Mouse (Mus musculus) heart, adult 2 months (tissue): Measurements from ENCODE around the gene Vti1a. TPM values are rescaled to one million over a fixed set of nuclear protein-coding genes. Genes with fewer than 3 reads are reported as not detected.

Experiments used
- DNase-seq, 2 experiments: peaks; one replicate each; pipeline ENCODE4 v3.0.0; 2021
- H3K27ac ChIP-seq: fragments of 200-600 bp; 2 replicates; pipeline ENCODE4 v1.8.1; 2022
- H3K27me3 ChIP-seq: fragments of 200-500 bp; 2 replicates; pipeline ENCODE4 v1.6.1; 2012; ENCODE audit warnings: mild to moderate bottlenecking, low read length, inconsistent platforms, mixed read lengths; ENCODE audit not compliant: control insufficient read depth, insufficient read depth
- H3K36me3 ChIP-seq: fragments of 200-500 bp; 2 replicates; pipeline ENCODE4 v1.6.1; 2012; ENCODE audit warnings: low read length, inconsistent platforms; ENCODE audit not compliant: control insufficient read depth, insufficient read depth
- H3K4me1 ChIP-seq: fragments of 200-500 bp; 2 replicates; pipeline ENCODE4 v1.6.1; 2011; ENCODE audit warnings: low read length; ENCODE audit not compliant: control insufficient read depth, insufficient read depth
- H3K4me3 ChIP-seq: fragments of 200-600 bp; 2 replicates; pipeline ENCODE4 v1.8.1; 2022
- H3K79me2 ChIP-seq: fragments of 200-500 bp; replicated peaks from 2 replicates; pipeline ENCODE4 v1.6.1; 2012; ENCODE audit warnings: mild to moderate bottlenecking, inconsistent platforms, low read length, moderate library complexity, mixed read lengths; ENCODE audit not compliant: control insufficient read depth, insufficient read depth
- H3K9ac ChIP-seq: fragments of 200-500 bp; 2 replicates; pipeline ENCODE4 v1.6.1; 2012; ENCODE audit warnings: low read depth, mild to moderate bottlenecking, control low read depth, inconsistent platforms, low read length, mixed read lengths
- CTCF ChIP-seq: fragments of 200-600 bp; IDR thresholded peaks from 2 replicates; pipeline ENCODE4 v1.8.1; 2022; ENCODE audit warnings: antibody characterized with exemption, mild to moderate bottlenecking, moderate library complexity
- EP300 ChIP-seq: fragments of 200-500 bp; IDR thresholded peaks from 2 replicates; pipeline ENCODE4 v1.6.1; 2011; ENCODE audit warnings: low read depth, low read length, control low read depth; ENCODE audit not compliant: insufficient read depth
- POLR2A ChIP-seq: fragments of 200-500 bp; IDR thresholded peaks from 2 replicates; pipeline ENCODE4 v1.6.1; 2011; ENCODE audit warnings: mild to moderate bottlenecking, low read depth, low read length, control low read depth; ENCODE audit not compliant: insufficient read depth
- WGBS: fragments of 180-500 bp; shearing (Covaris S2); methylation state at CpG from one replicate; pipeline ENCODE4 v1.1.7; 2018; 5-methylcytosine and 5-hydroxymethylcytosine counted together
- intact Hi-C: fragments of 180-260 bp; cut with DNase I; formaldehyde crosslinking; loops from one replicate; pipeline ENCODE4 v1.15.1; 2025
- polyA plus RNA-seq: library from polyadenylated mRNA; depleted of rRNA; stranded (reverse); fragments of >200 nt; gene quantifications from 2 replicates; pipeline ENCODE4 v1.2.3, GENCODE M21; 2012
- total RNA-seq, 2 experiments: library from RNA; stranded (reverse); gene quantifications; 2 replicates each; pipeline ENCODE4 v1.2.3; 2021

Vti1a gene
- total and polyA plus RNA-seq, 3 experiments, result 6.2 to 16.3 (median 15.6) TPM

DNA sequence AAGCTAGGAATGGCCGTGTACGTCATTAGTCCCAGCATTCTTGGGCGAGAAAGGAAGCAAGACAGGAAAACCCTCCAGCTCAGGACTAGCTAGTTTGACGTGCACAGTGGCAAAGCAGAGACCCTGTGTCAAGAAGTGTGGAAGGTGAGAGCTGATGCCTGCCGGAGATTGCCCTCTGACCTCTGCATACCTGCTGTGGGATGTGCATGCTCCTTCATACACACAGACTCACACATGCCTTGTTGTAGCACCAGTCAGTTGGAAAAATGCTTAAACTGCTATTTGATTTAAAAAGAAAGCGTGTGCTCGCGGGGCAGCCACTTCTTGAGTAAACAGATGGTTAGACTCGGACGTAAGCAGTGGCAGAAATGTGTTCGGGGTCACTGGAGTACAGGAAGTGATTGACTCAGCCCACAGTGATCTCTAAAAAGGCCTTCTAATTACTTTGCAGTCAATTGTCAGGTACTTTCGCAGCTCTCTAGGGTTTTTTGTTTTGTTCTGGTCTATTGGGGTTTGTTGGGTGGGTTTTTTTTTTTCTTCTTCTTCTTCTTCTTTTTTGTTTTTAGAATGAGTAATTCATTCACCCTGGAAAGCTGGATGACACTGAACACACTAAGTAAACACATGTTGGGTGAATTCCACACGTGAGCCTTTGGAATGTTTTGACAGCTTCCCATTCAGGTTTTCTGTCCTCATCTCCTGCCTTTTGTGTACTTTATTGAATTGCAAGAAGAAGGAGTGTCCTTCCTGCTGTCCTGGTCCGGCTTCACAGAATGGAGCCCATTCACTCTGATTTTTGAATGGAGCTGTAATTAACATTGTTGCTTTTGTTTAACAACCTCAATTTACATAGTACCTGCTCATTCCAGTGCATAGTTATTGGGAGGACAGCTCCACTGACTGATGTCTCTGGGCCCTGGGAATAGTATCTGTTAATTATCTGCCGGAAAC is 175.3 kb downstream of the Vti1a start:
- Histone ChIP-seq H3K79me2 (no peaks in the 10 kb centered on the region), H3K27ac (no peak overlapping the region), H3K36me3 (no peaks in the 10 kb centered on the region), H3K4me3 (no peak overlapping the region), H3K9ac (no peak overlapping the region), H3K27me3 (no peaks in the 10 kb centered on the region), H3K4me1 (peaks cover 1% of the 10 kb centered on the region; the same call in 1 of the 2 replicates)
- no peak for TF ChIP-seq POLR2A
- no peak for TF ChIP-seq CTCF
- TF ChIP-seq EP300, result no peak
- DNase-seq, result no peak
- intact Hi-C loops, result no loop called here
- 58% methylated on average over 15 of the region's 15 CpGs for WGBS

DNA sequence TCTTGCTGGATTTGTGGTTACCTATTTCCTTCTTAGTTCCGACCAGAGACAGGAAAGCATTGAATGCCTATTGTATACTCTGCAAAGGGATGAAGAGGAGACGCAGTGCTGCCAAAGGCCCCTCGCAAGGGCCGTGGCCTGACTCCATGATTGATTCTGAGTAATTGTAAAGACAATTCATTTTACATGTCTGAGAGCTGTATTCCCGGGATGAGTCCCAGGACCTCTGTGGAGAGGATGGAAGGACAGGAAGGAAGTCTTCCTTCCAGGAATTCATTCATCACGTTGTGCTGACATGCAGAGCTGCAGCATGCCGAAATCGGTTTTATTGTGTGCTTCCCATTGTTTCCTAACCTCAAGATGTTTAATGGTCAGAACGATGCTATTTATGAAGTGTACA is 180.2 kb downstream of the Vti1a start:
- Histone ChIP-seq H3K4me1 (no peaks in the 10 kb centered on the region; the same call in 1 of the 2 replicates), H3K27me3 (no peaks in the 10 kb centered on the region), H3K4me3 (no peak overlapping the region), H3K79me2 (no peaks in the 10 kb centered on the region), H3K27ac (no peak overlapping the region), H3K36me3 (no peaks in the 10 kb centered on the region), H3K9ac (no peak overlapping the region)
- no peak for TF ChIP-seq POLR2A
- TF ChIP-seq EP300, result no peak
- no peak for TF ChIP-seq CTCF
- DNase-seq, result no peak
- WGBS, result 43% methylated on average over 9 of the region's 9 CpGs
- intact Hi-C loops, result no loop called here

DNA sequence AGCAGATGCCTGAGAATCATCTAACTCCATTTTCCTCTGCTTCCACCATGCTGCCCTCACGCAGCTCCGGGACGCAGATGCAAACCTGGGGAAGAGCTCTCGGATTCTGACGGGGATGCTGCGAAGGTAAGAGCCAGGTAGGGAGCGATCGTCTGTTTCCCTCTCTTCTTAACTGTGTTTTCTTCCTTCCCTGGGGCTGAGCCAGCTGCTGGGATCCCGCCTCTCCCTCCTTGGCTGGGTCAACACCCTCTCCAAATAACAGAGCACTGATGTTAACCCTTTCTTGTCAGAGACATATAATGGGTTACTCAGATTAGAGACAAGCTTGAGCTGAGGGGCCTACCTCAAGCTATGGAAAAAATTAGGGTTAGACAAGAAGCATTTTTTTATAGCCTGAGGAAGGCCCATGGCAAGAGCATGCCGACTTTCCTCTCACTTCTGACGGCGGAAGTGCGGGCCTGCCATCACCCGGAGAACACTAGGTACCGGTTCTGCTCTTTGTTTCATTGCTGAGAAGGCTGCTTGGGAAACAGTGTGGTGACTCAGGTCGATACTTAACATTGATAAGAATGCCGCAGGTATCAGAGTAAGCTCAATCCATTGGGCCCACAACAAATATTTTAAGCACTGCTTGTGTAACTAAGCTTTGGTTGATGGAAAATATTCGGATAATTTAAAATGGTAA is 183.2 kb downstream of the Vti1a start:
- no peak overlapping the region for H3K27ac ChIP-seq
- H3K4me1 ChIP-seq, result no peaks in the 10 kb centered on the region; the same call in 1 of the 2 replicates
- no peaks in the 10 kb centered on the region for H3K27me3 ChIP-seq
- no peak overlapping the region for H3K9ac ChIP-seq
- 83% methylated on average over 18 of the region's 18 CpGs for WGBS
- no peak for TF ChIP-seq CTCF
- TF ChIP-seq EP300, result no peak
- TF ChIP-seq POLR2A, result no peak
- DNase-seq, result no peak
- no peak overlapping the region for H3K4me3 ChIP-seq
- no peaks in the 10 kb centered on the region for H3K36me3 ChIP-seq
- no peaks in the 10 kb centered on the region for H3K79me2 ChIP-seq
- intact Hi-C loops, result no loop called here

DNA sequence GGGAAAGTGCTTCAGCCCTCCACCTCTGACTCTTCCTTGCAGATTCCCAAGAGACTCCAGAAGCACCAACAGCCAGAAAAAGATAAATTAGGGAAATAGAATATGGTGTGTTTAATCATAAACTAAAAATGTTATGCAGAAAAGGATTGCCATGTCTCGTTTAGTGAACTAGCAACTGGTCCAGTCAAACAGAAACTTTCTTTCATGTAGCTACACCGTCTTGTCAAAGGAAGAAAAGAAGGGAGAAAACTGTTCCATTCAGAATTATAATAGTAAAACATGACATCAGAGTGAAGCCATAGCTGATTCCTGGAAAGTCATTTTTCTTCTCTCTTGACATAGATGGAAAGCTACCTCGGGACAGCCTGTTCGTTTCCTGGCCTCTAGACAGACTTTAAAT is 185.9 kb downstream of the Vti1a start:
- Histone ChIP-seq H3K79me2 (no peaks in the 10 kb centered on the region), H3K4me1 (no peaks in the 10 kb centered on the region), H3K9ac (no peak overlapping the region), H3K4me3 (no peak overlapping the region), H3K36me3 (no peaks in the 10 kb centered on the region), H3K27me3 (no peaks in the 10 kb centered on the region), H3K27ac (no peak overlapping the region)
- no peak for TF ChIP-seq CTCF
- no peak for TF ChIP-seq EP300
- TF ChIP-seq POLR2A, result no peak
- WGBS, result 59% methylated on average over 4 of the region's 4 CpGs
- intact Hi-C loops, result no loop called here
- no peak for DNase-seq

DNA sequence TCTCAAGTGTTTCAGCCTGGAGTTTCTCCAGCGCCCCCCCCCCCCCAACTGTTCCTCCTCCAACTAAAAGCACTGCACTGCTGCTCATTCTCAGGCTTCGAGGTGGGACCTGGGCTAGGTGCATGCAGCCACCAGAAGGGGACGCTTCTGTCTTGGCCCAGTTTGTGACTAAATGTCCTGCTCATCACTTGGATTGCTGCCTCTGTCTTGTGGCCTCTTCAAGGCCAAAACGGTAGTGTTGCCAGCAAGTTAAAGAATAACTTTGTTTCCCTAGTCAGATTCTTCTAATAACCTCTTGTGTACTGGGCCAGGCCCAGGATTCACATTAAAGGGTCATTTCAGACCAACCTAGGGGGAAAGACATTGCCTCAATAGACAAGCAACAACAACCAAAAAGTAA is 187.7 kb downstream of the Vti1a start:
- Histone ChIP-seq H3K27ac (no peak overlapping the region), H3K9ac (no peak overlapping the region), H3K4me3 (no peak overlapping the region), H3K79me2 (no peaks in the 10 kb centered on the region), H3K36me3 (no peaks in the 10 kb centered on the region), H3K27me3 (no peaks in the 10 kb centered on the region), H3K4me1 (no peaks in the 10 kb centered on the region)
- 73% methylated on average over 4 of the region's 4 CpGs for WGBS
- DNase-seq, result no peak
- TF ChIP-seq POLR2A (no peak), CTCF (no peak), EP300 (no peak)
- intact Hi-C loops, result no loop called here

DNA sequence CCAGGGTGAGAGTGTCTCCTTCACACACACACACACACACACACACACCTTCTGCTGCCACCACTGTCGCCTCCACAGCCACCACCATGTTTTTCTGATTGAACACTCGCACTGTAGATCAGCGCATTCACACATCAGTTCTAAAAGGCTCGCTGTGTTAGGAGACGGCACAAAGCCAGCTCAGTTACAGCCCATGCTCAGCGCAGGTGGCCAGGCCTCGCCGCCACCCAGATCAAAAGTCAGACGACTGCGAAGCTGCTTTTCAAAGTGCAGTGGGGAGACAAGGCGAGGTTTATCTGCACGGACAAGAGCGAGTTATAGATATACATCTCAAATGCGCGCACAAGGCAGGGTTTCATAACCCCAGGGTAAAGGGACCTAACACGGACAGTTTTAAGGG is 191.7 kb downstream of the Vti1a start:
- 92% methylated on average over 16 of the region's 16 CpGs for WGBS
- no peak overlapping the region for H3K9ac ChIP-seq
- no peaks in the 10 kb centered on the region for H3K79me2 ChIP-seq
- H3K27me3 ChIP-seq, result no peaks in the 10 kb centered on the region
- H3K4me1 ChIP-seq, result no peaks in the 10 kb centered on the region
- H3K4me3 ChIP-seq, result no peak overlapping the region
- intact Hi-C loops, result no loop called here
- H3K36me3 ChIP-seq, result no peaks in the 10 kb centered on the region
- DNase-seq, result no peak
- H3K27ac ChIP-seq, result no peak overlapping the region
- TF ChIP-seq POLR2A, result no peak
